Mouse (Mus musculus): ENCODE results near the gene Hspb8.

GRCm38 (mm10) chr5:116381726-116382125 is 40.9 kb downstream of the Hspb8 start:
- no peak for TF ChIP-seq CTCF (IDR thresholded peaks at IDR 0.05; ENCODE audit: extremely low read depth, insufficient read length, insufficient replicate concordance, low read depth, low read length)
- no peak for TF ChIP-seq POLR2A (IDR thresholded peaks at IDR 0.05; ENCODE audit: low read depth, low read length)

All from small intestine, adult 2 months (tissue).